Mouse (Mus musculus) brain, embryonic 14.5 days (tissue): ENCODE measurements around the gene Asah2. TPM values are rescaled to one million over a fixed set of nuclear protein-coding genes. Genes with fewer than 3 reads are reported as not detected.
"Not testable (repeated sequence)": the region's sequence is repeated elsewhere in the genome, so short reads cannot be mapped to it uniquely, and the experiment has no call there.

Experiments used
- DNase-seq: peaks from one replicate; pipeline ENCODE4 v3.0.0-alpha.2; 2011; ENCODE audit warnings: low read depth
- CTCF ChIP-seq: fragments of 200-500 bp; IDR thresholded peaks from 2 replicates; pipeline ENCODE4 v1.5.1; 2012; ENCODE audit warnings: inconsistent platforms, mild to moderate bottlenecking, moderate library complexity, borderline replicate concordance; ENCODE audit not compliant: insufficient read depth, insufficient read length; ENCODE audit errors: extremely low read depth
- POLR2A ChIP-seq: fragments of 200-500 bp; IDR thresholded peaks from 2 replicates; pipeline ENCODE4 v1.6.1; 2012; ENCODE audit warnings: mild to moderate bottlenecking, inconsistent platforms, borderline replicate concordance; ENCODE audit not compliant: poor library complexity, insufficient read depth, insufficient read length, severe bottlenecking; ENCODE audit errors: extremely low read depth
- polyA plus RNA-seq: library from polyadenylated mRNA; depleted of rRNA; stranded (reverse); fragments of >200 nt; gene quantifications from 2 replicates; pipeline ENCODE4 v1.2.3, GENCODE M21; 2012

The Asah2 gene
- polyA plus RNA-seq, 1 experiment, result 2.1 TPM

DNA sequence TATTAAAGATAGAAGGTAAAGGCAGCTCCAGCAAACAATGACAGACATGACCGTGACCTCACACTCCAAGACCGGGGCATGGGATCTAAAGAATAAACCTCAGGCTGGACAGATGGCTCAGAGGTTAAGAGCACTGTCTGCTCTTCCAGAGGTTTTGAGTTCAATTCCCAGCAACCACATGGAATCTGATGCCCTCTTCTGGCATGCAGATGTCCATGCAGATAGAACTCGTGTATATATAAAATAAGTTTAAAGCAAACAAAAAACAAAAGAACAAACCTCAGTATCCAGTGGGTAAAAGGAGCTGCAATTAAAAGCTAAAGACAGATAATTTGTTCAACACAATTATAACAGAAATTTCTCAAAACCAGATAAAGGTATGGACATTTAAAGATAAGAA lies 9.4 kb downstream of the Asah2 start:
- TF ChIP-seq POLR2A, result no peak
- TF ChIP-seq CTCF, result no peak

DNA sequence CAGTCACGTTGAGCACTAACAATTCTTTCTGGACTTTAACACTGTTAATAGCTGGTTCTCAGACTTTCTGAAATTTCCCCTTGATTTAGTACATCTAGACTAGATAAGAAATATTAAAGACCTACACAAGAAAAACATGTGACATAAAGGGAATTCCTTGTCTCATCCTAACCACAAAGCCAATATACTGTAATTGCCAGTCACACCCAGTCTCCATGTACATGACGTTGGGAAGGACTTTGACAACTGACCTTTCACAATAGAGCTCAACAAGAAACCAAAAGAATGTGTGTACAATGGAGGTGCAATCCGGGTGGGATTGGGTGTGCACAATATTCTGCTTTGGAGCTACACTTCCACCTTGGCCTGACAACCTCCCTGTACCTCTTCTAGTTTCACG lies 15.7 kb downstream of the Asah2 start:
- TF ChIP-seq CTCF (no peak), POLR2A (no peak)
- DNase-seq, result no peak

More for the DNA sequence above, 9.4 kb downstream of the Asah2 start:
- DNase-seq, result no peak

DNA sequence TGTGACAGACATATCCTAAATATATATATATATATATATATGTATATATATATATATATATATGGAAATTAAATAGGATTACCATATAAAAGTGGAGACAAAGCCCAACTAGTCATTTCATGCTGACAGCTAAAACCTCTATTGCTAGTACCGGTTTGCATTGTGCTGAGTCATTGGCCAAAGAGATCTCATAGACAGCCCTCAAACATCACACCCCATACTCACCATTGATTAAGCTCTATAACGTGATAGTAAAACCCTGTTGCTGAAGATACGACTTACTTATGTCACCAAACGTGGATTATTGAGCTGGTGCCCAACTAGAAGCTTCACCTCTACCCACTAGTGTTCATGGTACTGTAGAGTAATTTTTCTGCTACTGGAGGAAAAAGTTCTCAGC lies 17.2 kb downstream of the Asah2 start:
- no peak for DNase-seq
- TF ChIP-seq CTCF (no peak), POLR2A (no peak)

DNA sequence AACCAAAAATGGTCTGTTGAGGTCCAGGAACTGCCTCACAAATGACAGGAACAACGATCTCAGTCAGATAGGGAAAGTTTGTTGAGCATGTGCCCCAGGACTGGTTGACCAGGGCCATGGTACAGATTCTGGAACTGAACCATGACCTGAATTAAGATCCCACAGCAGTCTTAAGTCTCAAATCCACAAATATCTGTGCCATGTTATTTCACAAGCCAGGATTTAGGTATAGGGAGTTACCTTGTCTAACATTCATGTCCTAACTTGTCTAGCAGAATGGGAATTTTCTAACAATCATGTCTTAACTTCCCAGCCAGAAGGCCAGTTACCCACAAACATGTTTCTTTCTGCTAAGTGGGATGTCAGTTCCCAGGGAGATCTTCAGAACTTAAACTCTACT lies 19.4 kb downstream of the Asah2 start:
- TF ChIP-seq POLR2A (no peak), CTCF (no peak)
- DNase-seq, result no peak

DNA sequence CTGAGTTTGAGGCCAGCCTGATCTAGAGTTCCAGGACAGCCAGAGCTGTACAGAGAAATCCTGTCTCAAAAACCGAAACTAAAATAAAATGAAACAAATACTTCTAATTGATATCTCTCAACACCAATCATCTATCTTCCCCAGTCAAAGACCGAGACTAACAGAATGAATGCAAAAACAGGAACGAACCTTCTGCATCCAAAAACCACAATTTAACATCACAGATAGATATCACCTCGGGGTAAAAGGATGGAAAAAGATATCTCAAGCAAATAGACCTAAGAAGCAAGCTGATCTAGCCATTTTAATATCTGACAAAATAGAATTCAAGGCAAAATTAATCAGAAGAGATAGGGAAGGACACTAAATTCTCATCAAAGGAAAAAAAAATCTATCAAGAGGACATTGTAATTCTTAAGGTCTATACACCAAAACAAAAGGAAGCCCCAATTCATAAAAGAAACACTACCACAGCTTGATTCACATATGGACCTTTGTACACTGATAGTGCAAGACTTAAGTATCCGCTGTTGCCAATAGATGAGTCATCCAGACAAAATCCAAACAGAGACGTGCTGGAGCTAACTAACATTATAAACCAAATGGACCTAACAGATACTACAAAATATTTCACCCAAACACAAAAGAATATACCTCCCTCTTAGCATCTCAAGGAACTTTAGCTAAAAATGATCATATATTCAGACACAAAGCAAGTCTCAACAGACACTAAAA lies 20.1 kb downstream of the Asah2 start:
- TF ChIP-seq POLR2A (no peak), CTCF (no peak)
- no peak for DNase-seq

DNA sequence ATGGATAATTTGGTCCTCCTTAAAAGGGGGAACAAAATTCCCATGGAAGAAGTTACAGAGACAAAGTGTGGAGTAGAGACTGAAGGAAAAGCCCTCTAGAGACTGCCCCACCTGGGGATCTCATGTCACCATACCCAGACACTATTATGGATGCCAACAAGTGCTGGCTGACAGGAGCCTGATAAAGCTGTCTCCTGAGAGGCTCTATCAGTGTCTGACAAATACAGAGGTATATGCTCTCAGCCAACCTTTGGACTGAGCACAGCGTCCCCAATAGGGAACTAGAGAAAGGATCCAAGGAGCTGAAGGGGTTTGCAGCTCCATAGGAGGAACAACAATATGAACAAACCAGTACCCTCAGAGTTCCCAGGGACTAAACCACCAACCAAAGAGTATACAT lies 23.2 kb downstream of the Asah2 start:
- not testable (repeated sequence) for DNase-seq

DNA sequence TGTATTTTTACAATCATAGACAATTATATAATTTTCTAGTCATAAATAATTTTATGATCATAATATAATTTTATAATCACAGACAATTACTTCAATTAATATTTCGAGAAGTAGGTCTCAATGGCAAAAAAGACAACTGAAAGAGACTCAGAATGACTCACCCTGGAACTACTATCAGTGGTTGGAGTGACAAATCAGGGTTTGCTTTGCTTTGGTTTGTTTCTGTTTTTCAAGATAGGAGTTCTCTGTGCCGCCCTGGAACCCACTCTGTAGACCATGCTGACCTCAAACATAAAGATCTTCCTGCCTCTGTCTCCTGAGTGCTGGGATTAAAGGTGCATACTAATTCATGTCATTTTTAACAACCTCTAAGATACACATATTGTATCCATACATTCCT lies 37.7 kb downstream of the Asah2 start:
- no peak for TF ChIP-seq POLR2A
- DNase-seq, result no peak

DNA sequence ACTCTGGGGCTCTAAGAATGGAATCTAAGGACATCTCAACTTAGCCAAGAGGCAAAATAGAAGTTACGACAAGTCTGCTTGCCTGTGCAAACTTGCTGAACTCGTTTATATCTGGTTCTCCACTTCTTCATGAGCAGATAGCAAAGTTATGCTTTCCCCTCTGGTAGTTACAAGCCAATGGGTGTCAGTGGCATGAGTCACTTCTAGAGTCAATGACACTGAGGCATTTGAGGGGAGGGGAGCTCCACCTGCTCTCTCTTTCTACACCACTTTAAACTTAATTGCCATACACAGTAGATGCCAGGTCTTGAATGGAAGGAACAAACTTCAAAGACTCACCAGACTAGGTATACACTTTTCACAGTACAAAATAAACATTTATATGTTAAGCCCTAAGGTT lies 38.4 kb downstream of the Asah2 start:
- TF ChIP-seq POLR2A (no peak), CTCF (no peak)

DNA sequence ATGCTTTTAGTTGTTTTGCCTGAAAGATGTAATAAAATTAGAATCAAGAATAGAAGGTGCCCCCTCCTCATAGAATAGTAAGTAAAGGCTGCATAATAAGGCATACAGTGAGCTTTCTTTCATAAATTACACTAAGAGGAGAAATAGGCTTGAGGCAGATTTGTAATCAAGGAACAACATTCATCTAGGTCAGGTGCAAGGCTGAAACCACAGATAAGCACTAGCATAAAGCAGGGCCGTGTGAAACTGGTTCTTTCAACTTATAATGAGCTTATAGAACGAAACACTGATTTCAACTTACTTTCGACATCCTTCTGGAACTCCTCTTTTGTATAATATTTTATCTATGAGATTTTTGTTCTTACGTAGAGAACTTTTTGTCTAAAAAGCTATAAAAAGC lies 40.3 kb downstream of the Asah2 start:
- DNase-seq, result no peak
- TF ChIP-seq POLR2A, result no peak
- no peak for TF ChIP-seq CTCF

More for the DNA sequence above, 38.4 kb downstream of the Asah2 start:
- DNase-seq, result no peak

DNA sequence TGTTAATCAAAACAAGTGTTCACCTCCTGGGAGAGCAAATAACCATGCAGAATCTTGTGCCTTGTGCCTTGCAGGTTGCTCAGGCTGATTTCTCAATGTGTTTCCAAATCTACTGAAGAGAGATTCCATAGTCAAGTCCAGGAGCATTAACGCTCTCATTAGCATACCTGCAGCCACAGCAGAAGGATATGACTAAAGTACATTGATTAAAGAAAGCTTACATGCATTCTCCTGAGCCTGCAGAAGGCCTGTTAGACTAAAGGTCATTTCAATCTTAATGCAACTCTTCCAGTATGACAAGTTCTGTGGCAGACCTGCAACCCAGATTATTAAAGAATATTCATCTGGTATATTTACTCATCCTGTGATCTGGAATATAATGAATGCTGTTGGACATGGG lies 46.7 kb downstream of the Asah2 start:
- no peak for DNase-seq
- no peak for TF ChIP-seq CTCF
- no peak for TF ChIP-seq POLR2A

DNA sequence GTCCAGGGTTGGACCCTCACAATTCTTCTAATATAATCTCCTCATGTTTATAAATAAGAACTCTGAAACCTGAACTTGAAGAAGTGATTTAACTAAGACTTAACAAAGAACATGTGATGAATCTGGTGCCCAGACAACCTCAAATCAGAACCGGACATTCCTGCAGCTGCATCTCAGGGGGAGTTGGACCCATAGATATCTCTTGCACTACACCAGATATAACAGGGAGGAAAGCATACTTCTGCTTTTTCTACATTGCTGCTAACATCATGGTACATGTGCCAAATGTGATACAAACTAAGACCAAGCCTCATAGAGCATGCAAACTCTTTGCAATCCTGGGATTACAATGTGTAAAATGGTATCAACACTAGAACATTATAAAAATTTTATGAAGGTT lies 51.8 kb downstream of the Asah2 start:
- no peak for DNase-seq
- TF ChIP-seq POLR2A (no peak), CTCF (no peak)

DNA sequence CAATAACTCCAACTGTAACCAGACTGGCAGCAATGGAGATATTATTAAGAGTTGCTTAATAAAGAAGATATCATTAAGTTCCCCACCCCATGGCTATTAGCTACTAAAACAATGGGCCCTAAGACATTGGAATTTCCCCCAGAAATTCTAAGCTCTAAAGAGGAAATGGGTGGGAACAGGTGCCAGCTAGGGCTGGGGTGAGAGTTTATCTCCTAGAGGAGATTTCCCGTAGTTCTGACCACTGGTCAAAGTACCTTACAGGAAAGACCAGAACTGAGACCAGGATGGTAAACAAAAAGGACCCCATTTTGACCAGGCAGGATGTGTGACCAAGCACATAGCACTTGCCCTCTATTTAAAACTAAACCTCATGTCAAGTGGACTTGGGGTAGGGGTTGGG lies 52.3 kb downstream of the Asah2 start:
- no peak for DNase-seq
- no peak for TF ChIP-seq POLR2A
- TF ChIP-seq CTCF, result no peak

DNA sequence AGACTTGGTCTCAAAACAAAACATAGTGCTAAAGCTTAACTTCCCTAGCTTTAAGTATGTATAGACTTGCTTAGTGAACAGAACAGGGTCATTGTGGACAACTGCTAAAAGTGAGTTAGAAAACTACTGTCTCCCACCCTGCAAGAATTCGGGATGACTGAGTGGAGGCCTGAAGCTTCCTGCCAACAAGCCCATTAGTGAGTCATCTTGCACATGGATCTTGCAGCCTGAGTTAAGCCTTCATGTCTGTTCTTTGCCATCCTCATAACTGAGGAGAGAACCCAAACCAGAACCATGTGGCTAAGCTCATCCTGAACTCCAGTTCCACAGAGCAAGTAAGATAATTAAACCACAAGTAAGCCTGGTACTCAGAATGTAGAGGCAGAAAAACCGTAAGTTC lies 56.8 kb downstream of the Asah2 start:
- no peak for DNase-seq
- no peak for TF ChIP-seq POLR2A
- TF ChIP-seq CTCF, result no peak

DNA sequence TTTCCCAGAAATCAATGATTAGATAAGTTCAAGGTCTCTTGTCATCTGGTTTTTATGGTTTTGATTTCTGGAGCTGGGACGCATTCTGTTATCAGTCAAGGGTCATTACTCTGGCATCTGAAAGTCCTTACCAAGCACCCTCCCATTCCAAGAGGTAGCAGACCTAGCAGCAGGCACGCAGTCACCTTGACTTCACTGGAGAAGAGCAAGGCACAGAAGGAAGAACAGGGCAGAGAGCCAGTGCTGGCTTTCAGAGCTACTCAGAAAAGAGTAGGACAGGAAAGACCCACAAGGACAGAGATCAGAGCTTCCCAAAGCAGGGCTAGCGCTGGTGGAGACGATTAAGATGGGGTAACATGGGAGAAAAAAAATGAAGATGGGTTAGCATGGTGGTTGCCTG lies 75.1 kb downstream of the Asah2 start:
- no peak for DNase-seq
- TF ChIP-seq CTCF, result no peak
- no peak for TF ChIP-seq POLR2A
